Mouse (Mus musculus) stomach, postnatal 0 days (tissue): Measurements from ENCODE around the gene Urad.

Experiments used
- CTCF ChIP-seq: IDR thresholded peaks from 2 replicates; pipeline ENCODE4 v1.5.1; 2016; ENCODE audit warnings: antibody characterized with exemption, low read depth, mild to moderate bottlenecking, moderate library complexity
- EP300 ChIP-seq: optimal IDR thresholded peaks from 2 replicates; pipeline ENCODE3; 2016; ENCODE audit warnings: antibody characterized with exemption

GRCm38 (mm10) chr5:147370276-147370675, 48.0 kb upstream of the Urad start:
- TF ChIP-seq CTCF, result no peak
- TF ChIP-seq EP300, result no peak
